Mouse (Mus musculus): ENCODE data around the gene Ddr1. TPM values are rescaled to one million over a fixed set of nuclear protein-coding genes. Genes with fewer than 3 reads are reported as not detected.
A peak's percentile ranks its signal among the peaks of the same experiment; 100 is the strongest.

The Ddr1 gene
- polyA plus RNA-seq, 2 experiments, result 49.4 to 58.2 TPM

- Histone ChIP-seq H3K9ac (ENCODE audit: low read depth, low read length, severe bottlenecking) (no peak overlapping the region), H3K27ac (replicated peaks; ENCODE audit: low read depth, low read length) (no peak overlapping the region), H3K4me1 (ENCODE audit: control insufficient read depth, insufficient read depth, low read length) (peaks cover 11% of the 10 kb centered on the region), H3K27me3 (ENCODE audit: control insufficient read depth, insufficient read depth, low read length) (no peaks in the 10 kb centered on the region), H3K36me3 (ENCODE audit: control insufficient read depth, insufficient read depth, low read length) (no peaks in the 10 kb centered on the region), H3K4me2 (replicated peaks; ENCODE audit: low read depth, low read length, severe bottlenecking) (no peak overlapping the region), H3K9me3 (ENCODE audit: control insufficient read depth, low read length) (no peaks in the 10 kb centered on the region), H3K4me3 (replicated peaks; ENCODE audit: low read length) (no peak overlapping the region)
- DNase-seq (ENCODE audit: low spot score) (no peak), ATAC-seq (ENCODE audit: low FRiP score, low read depth) (no peak)
- 74% methylated on average over 2 of the region's 2 CpGs for WGBS
- TF ChIP-seq POLR2A (IDR thresholded peaks at IDR 0.05; ENCODE audit: borderline replicate concordance, extremely low read depth, insufficient read depth, insufficient read length), result no peak
Measured at GRCm38 (mm10) chr17:35708611-35709010, 4.2 kb upstream of the Ddr1 start.

DNA sequence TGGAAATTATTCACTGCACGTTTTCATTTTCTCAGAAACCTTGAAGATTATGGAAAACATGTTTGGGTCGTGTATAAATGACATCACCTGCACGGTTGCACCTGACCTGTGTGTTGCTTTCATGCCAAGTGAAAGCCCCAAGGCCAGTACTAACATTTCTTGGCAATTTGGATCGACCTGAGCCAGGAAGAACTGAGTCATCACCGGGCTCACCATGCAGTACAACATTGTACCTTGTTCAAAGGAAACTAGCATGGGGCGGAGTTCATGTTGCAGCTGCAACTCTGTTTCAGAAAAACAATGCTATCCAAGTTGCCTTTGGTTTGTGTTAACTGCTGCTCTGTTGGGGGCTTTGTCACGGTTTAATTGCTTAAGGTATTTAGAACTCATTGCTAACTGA, 3.5 kb upstream of the Ddr1 start:
- H3K4me2 ChIP-seq (replicated peaks; ENCODE audit: low read depth, low read length, severe bottlenecking), result no peak overlapping the region
- no peak for TF ChIP-seq POLR2A (IDR thresholded peaks at IDR 0.05; ENCODE audit: borderline replicate concordance, extremely low read depth, insufficient read depth, insufficient read length)
- no peaks in the 10 kb centered on the region for H3K36me3 ChIP-seq (ENCODE audit: control insufficient read depth, insufficient read depth, low read length)
- H3K9me3 ChIP-seq (ENCODE audit: control insufficient read depth, low read length), result no peaks in the 10 kb centered on the region
- ATAC-seq (ENCODE audit: low FRiP score, low read depth) (no peak), DNase-seq (ENCODE audit: low spot score) (peak; percentile 40)
- H3K27ac ChIP-seq (replicated peaks; ENCODE audit: low read depth, low read length), result no peak overlapping the region
- H3K9ac ChIP-seq (ENCODE audit: low read depth, low read length, severe bottlenecking), result no peak overlapping the region
- peaks cover 12% of the 10 kb centered on the region for H3K4me1 ChIP-seq (ENCODE audit: control insufficient read depth, insufficient read depth, low read length)
- no peak overlapping the region for H3K4me3 ChIP-seq (replicated peaks; ENCODE audit: low read length)
- 54% methylated on average over 7 of the region's 7 CpGs for WGBS
- no peaks in the 10 kb centered on the region for H3K27me3 ChIP-seq (ENCODE audit: control insufficient read depth, insufficient read depth, low read length)

- WGBS, result 28% methylated on average over 4 of the region's 4 CpGs
- ATAC-seq (ENCODE audit: low FRiP score, low read depth) (no peak), DNase-seq (ENCODE audit: low spot score) (no peak)
- no peak for TF ChIP-seq POLR2A (IDR thresholded peaks at IDR 0.05; ENCODE audit: borderline replicate concordance, extremely low read depth, insufficient read depth, insufficient read length)
- no peak overlapping the region for H3K27ac ChIP-seq (replicated peaks; ENCODE audit: low read depth, low read length)
- H3K27me3 ChIP-seq (ENCODE audit: control insufficient read depth, insufficient read depth, low read length), result no peaks in the 10 kb centered on the region; the same call in 1 of the 2 replicates
- no peak overlapping the region for H3K4me2 ChIP-seq (replicated peaks; ENCODE audit: low read depth, low read length, severe bottlenecking)
- no peaks in the 10 kb centered on the region for H3K9me3 ChIP-seq (ENCODE audit: control insufficient read depth, low read length)
- H3K36me3 ChIP-seq (ENCODE audit: control insufficient read depth, insufficient read depth, low read length), result no peaks in the 10 kb centered on the region
- H3K9ac ChIP-seq (ENCODE audit: low read depth, low read length, severe bottlenecking), result no peak overlapping the region
- no peak overlapping the region for H3K4me3 ChIP-seq (replicated peaks; ENCODE audit: low read length)
- H3K4me1 ChIP-seq (ENCODE audit: control insufficient read depth, insufficient read depth, low read length), result peaks cover 24% of the 10 kb centered on the region
Measured at GRCm38 (mm10) chr17:35705836-35706235, 1.4 kb upstream of the Ddr1 start.

DNA sequence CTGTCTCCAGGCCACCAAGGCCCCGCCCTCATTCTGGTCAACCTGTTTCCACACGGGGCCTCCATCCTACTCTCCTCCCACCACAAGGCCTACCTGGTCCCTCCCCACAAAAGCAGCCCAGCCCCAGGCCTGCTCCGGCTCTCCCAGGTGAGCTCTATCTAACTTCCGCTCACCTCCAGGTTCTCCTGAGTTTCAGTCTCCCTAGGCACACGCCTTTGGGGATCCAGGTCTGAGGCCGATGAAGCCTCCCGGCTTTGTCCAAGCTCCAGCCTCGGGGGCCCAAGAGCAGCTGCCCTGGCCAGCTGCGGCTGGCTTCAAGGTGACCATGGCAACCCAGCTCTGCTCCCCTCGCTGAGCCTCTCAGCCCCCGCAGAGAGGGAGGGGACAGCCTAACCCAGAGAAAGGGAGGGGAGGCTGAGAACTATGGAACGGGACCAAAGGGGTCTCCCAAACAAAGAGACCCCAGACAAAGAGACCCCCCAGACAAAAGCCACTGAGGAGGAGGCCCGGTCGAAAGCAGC, 610 bp downstream of the Ddr1 start:
- no peaks in the 10 kb centered on the region for H3K36me3 ChIP-seq (ENCODE audit: control insufficient read depth, insufficient read depth, low read length)
- WGBS, result 4% methylated on average over 14 of the region's 14 CpGs
- H3K4me1 ChIP-seq (ENCODE audit: control insufficient read depth, insufficient read depth, low read length), result peaks cover 32% of the 10 kb centered on the region
- no peak for TF ChIP-seq POLR2A (IDR thresholded peaks at IDR 0.05; ENCODE audit: borderline replicate concordance, extremely low read depth, insufficient read depth, insufficient read length)
- peak overlapping the region; percentile 40 for H3K9ac ChIP-seq (ENCODE audit: low read depth, low read length, severe bottlenecking)
- peak overlapping the region; percentile 86 for H3K27ac ChIP-seq (replicated peaks; ENCODE audit: low read depth, low read length)
- H3K4me3 ChIP-seq (replicated peaks; ENCODE audit: low read length), result peak overlapping the region; percentile 39
- no peaks in the 10 kb centered on the region; the same call in 1 of the 2 replicates for H3K27me3 ChIP-seq (ENCODE audit: control insufficient read depth, insufficient read depth, low read length)
- ATAC-seq (ENCODE audit: low FRiP score, low read depth) (peak; percentile 52), DNase-seq (ENCODE audit: low spot score) (peak; percentile 64)
- H3K4me2 ChIP-seq (replicated peaks; ENCODE audit: low read depth, low read length, severe bottlenecking), result peak overlapping the region; percentile 41
- no peaks in the 10 kb centered on the region for H3K9me3 ChIP-seq (ENCODE audit: control insufficient read depth, low read length)

DNA sequence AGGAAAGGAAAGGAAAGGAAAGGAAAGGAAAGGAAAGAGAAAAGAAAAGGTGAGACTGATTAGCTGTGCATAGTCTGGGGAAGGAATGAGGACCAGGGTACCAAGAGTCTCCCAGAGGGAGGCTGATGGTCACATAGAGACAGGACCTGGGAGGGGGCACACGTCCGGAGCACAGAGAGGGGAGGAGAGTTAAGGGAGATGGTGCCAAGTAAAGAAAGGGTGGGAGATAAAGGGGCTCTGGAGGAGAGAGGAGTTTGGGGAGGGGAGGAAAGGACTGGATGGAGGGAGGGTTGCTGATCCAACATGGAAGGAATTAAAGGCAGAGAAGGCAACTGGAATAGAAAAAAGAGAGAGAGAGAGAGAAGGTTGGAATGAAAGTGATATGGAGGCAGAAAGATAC, 1.4 kb downstream of the Ddr1 start:
- WGBS, result 18% methylated on average over 2 of the region's 2 CpGs
- Histone ChIP-seq H3K9me3 (ENCODE audit: control insufficient read depth, low read length) (no peaks in the 10 kb centered on the region), H3K36me3 (ENCODE audit: control insufficient read depth, insufficient read depth, low read length) (no peaks in the 10 kb centered on the region), H3K9ac (ENCODE audit: low read depth, low read length, severe bottlenecking) (no peak overlapping the region), H3K27me3 (ENCODE audit: control insufficient read depth, insufficient read depth, low read length) (no peaks in the 10 kb centered on the region; the same call in 1 of the 2 replicates), H3K4me3 (replicated peaks; ENCODE audit: low read length) (peak overlapping the region; percentile 68; the same call in 1 of the 2 replicates), H3K4me1 (ENCODE audit: control insufficient read depth, insufficient read depth, low read length) (peaks cover 35% of the 10 kb centered on the region), H3K27ac (replicated peaks; ENCODE audit: low read depth, low read length) (peak overlapping the region; percentile 90; the same call in 1 of the 2 replicates), H3K4me2 (replicated peaks; ENCODE audit: low read depth, low read length, severe bottlenecking) (peak overlapping the region; percentile 83)
- no peak for DNase-seq (ENCODE audit: low spot score)
- no peak for ATAC-seq (ENCODE audit: low FRiP score, low read depth)
- TF ChIP-seq POLR2A (IDR thresholded peaks at IDR 0.05; ENCODE audit: borderline replicate concordance, extremely low read depth, insufficient read depth, insufficient read length), result no peak
